Mouse (Mus musculus) MEL (cell line): Measurements from ENCODE around the gene Ints11.

Experiments
- CTCF ChIP-seq, 3 experiments: IDR thresholded peaks in 2 of 3; conservative IDR thresholded peaks in 1 of 3; 2 replicates each; pipeline ENCODE4 v1.5.1; 2011 to 2012; ENCODE audit warnings: low read length in 3 of 3, low read depth in 2 of 3, mild to moderate bottlenecking in 2 of 3, improper control_type of control experiment in 1 of 3, inconsistent platforms in 1 of 3, mixed read lengths in 1 of 3, moderate library complexity in 1 of 3; ENCODE audit not compliant: control insufficient read depth in 1 of 3, insufficient read depth in 1 of 3, poor library complexity in 1 of 3, severe bottlenecking in 1 of 3
- POLR2A ChIP-seq, 2 experiments: IDR thresholded peaks; 2 replicates each; pipeline ENCODE4 v1.6.1; 2011 to 2012; ENCODE audit warnings: low read length in 2 of 2, mild to moderate bottlenecking in 2 of 2, control low read depth in 1 of 2, improper control_type of control experiment in 1 of 2, low read depth in 1 of 2, moderate library complexity in 1 of 2; ENCODE audit not compliant: control insufficient read depth in 1 of 2, insufficient read depth in 1 of 2, poor library complexity in 1 of 2
- POLR2AphosphoS5 ChIP-seq: IDR thresholded peaks from 2 replicates; pipeline ENCODE4 v1.6.1; 2012; ENCODE audit warnings: low read depth, borderline replicate concordance, mild to moderate bottlenecking, inconsistent platforms, low read length, moderate library complexity, mixed read lengths
- SIN3A ChIP-seq: IDR thresholded peaks from 2 replicates; pipeline ENCODE4 v1.6.1; 2012; ENCODE audit warnings: low read length, improper control_type of control experiment, inconsistent platforms
- UBTF ChIP-seq: IDR thresholded peaks from 2 replicates; pipeline ENCODE4 v1.6.1; 2012; ENCODE audit warnings: low read depth, mild to moderate bottlenecking, inconsistent platforms, low read length, improper control_type of control experiment, moderate library complexity, borderline replicate concordance; ENCODE audit not compliant: insufficient read depth

DNA sequence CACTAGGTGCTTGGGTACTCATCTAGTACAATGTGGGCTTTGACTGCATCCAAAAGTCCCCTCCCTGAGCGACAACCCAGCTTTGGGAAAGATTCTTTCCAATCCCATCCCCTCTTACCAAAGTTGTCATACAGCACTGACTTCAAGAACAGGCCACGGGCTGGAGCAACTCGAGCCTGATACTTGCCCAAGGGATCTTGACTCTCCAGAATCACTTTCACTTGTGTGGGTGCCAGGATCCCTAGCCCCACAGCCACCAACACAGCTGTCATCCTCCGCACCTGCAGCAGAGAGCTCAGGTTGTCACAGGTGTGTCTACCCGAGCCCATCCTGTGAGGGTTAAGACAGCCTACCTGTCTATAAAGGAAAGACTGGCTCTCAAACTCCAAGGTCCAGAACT is 20.0 kb downstream of the Ints11 start:
- no peak; a peak in 1 of 4 replicates for TF ChIP-seq POLR2A (IDR thresholded peaks at IDR 0.05; ENCODE audit: control insufficient read depth in 1 of 2, insufficient read depth in 1 of 2, low read depth in 1 of 2, low read length in 2 of 2, poor library complexity in 1 of 2)
- TF ChIP-seq CTCF (IDR thresholded peaks at IDR 0.05 in 2 of 3, conservative IDR thresholded peaks at IDR 0.05 in 1 of 3; ENCODE audit: control insufficient read depth in 1 of 3, insufficient read depth in 1 of 3, low read depth in 2 of 3, low read length in 3 of 3, poor library complexity in 1 of 3, severe bottlenecking in 1 of 3), result no peak
- no peak for TF ChIP-seq UBTF
- TF ChIP-seq POLR2AphosphoS5, result no peak
- TF ChIP-seq SIN3A, result no peak
